In the genomic region with DNA sequence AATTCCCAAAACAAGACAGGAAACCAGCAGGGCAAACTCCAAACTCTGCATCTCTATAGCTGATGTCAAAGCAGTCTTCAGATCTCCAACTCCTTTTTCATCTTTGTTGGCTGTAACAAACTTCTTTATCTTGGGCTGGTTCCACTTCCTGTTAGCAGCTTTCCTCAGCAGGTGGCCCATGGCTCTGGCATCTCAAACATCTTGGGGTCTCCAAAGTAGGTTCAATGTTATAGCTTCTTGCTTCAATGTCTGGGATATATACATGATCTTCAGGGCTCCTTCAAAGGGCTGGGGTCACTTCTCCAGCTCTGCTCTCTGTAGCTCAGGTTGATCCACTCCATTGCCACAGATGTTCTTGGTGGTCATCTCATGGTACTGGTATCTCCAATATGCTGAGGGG, we compare ENCODE assay signal across 34 mouse cellular contexts. TPM values are rescaled to one million over a fixed set of nuclear protein-coding genes. Genes with fewer than 3 reads are reported as not detected.
"Had no signal": no experiment of that assay in that cellular context is flagged by ENCODE, and none has a peak within 500 bp of the region (broad histone marks: within the 10 kb centered on the region; RNA-seq: fewer than 3 reads in every experiment).

No protein-coding gene starts in this region.

- ATAC-seq: hindbrain, embryonic 16.5 days; hindbrain, postnatal 0 days; inflammation-experienced regulatory T-cells, adult 6 months; intestine, embryonic 15.5 days; intestine, embryonic 16.5 days; intestine, postnatal 0 days had no signal

- H3K27ac ChIP-seq: heart, embryonic 10.5 days; heart, embryonic 13.5 days; heart, embryonic 15.5 days; hindbrain, embryonic 10.5 days; hindbrain, embryonic 12.5 days; hindbrain, embryonic 13.5 days; hindbrain, embryonic 14.5 days; hindbrain, embryonic 15.5 days; hindbrain, postnatal 0 days; intestine, embryonic 15.5 days; kidney, embryonic 15.5 days; kidney, postnatal 0 days; layer of hippocampus, adult 2 months had no signal

- H3K4me3 ChIP-seq: heart, embryonic 10.5 days; heart, embryonic 12.5 days; heart, embryonic 13.5 days; heart, embryonic 15.5 days; hindbrain, embryonic 10.5 days; hindbrain, embryonic 12.5 days; hindbrain, embryonic 13.5 days; hindbrain, embryonic 15.5 days; intestine, embryonic 15.5 days; kidney, embryonic 15.5 days; layer of hippocampus, adult 2 months had no signal

- H3K36me3 ChIP-seq: heart, embryonic 10.5 days; heart, embryonic 12.5 days; heart, embryonic 13.5 days; heart, embryonic 15.5 days; hindbrain, embryonic 10.5 days; hindbrain, embryonic 12.5 days; hindbrain, embryonic 13.5 days; hindbrain, embryonic 15.5 days; intestine, embryonic 15.5 days; kidney, embryonic 15.5 days had no signal

- H3K4me1 ChIP-seq: heart, embryonic 10.5 days; heart, embryonic 12.5 days; heart, embryonic 13.5 days; heart, embryonic 15.5 days; hindbrain, embryonic 10.5 days; hindbrain, embryonic 12.5 days; hindbrain, embryonic 13.5 days; hindbrain, embryonic 15.5 days; intestine, embryonic 15.5 days; kidney, embryonic 15.5 days had no signal

- H3K9ac ChIP-seq: heart, embryonic 12.5 days; heart, embryonic 13.5 days; heart, embryonic 15.5 days; hindbrain, embryonic 12.5 days; hindbrain, embryonic 13.5 days; hindbrain, embryonic 14.5 days; hindbrain, embryonic 15.5 days; intestine, embryonic 15.5 days; kidney, embryonic 15.5 days had no signal

- H3K9me3 ChIP-seq: heart, embryonic 10.5 days; heart, embryonic 12.5 days; heart, embryonic 13.5 days; heart, embryonic 15.5 days; hindbrain, embryonic 12.5 days; hindbrain, embryonic 13.5 days; hindbrain, embryonic 15.5 days; intestine, embryonic 15.5 days; kidney, embryonic 15.5 days had no signal

- H3K4me2 ChIP-seq: heart, embryonic 11.5 days; heart, embryonic 12.5 days; heart, embryonic 13.5 days; heart, embryonic 15.5 days; hindbrain, embryonic 12.5 days; hindbrain, embryonic 13.5 days; hindbrain, embryonic 14.5 days; hindbrain, embryonic 15.5 days; intestine, embryonic 15.5 days; kidney, embryonic 15.5 days had no signal

- DNase-seq: heart, postnatal 10 days; heart, postnatal 14 days; heart, postnatal 36 days; kidney, adult 11 months; kidney, adult 18-20 months; kidney, adult 2 months; kidney, adult 8-10 months; kidney, adult 9 months; kidney, postnatal 10 days; kidney, postnatal 14 days; kidney, postnatal 25 days; kidney, postnatal 36 days; kidney, postnatal 4 days; layer of hippocampus, adult 9-11 months; layer of hippocampus, postnatal 36 days had no signal

- H3K27me3 ChIP-seq: heart, embryonic 12.5 days; heart, embryonic 13.5 days; heart, embryonic 15.5 days; hindbrain, embryonic 12.5 days; hindbrain, embryonic 13.5 days; hindbrain, embryonic 15.5 days; intestine, embryonic 15.5 days; kidney, embryonic 15.5 days had no signal

RNA-seq across cellular contexts. Expression of gene Trpc6, which starts 23.0 kb away (rescaled TPM):
- polyA plus RNA-seq: inflammation-experienced regulatory T-cells, adult 6 months had no signal
